Mouse (Mus musculus) MEL (cell line): Measurements from ENCODE around the gene Pan2. TPM values are rescaled to one million over a fixed set of nuclear protein-coding genes. Genes with fewer than 3 reads are reported as not detected.

ENCODE experiments used
- DNase-seq: peaks from one replicate; pipeline ENCODE4 v3.0.0; 2011; ENCODE audit warnings: low read depth, low spot score
- H3K27ac ChIP-seq: 2 replicates; pipeline ENCODE4 v1.5.1; 2012; ENCODE audit warnings: low read depth, mild to moderate bottlenecking, control low read depth, low read length, moderate library complexity; ENCODE audit not compliant: control insufficient read depth
- H3K27me3 ChIP-seq, 2 experiments: fragments of 150-350 bp in 1 of 2; sonication (generic) in 1 of 2; 2 replicates each; pipeline ENCODE4 v1.6.1; 2012; ENCODE audit warnings: low read length in 2 of 2, mild to moderate bottlenecking in 2 of 2, improper control_type of control experiment in 1 of 2, moderate library complexity in 1 of 2; ENCODE audit not compliant: insufficient read depth in 2 of 2, control insufficient read depth in 1 of 2
- H3K36me3 ChIP-seq, 2 experiments: 2 replicates each; pipeline ENCODE4 v1.6.1; 2012 to 2014; ENCODE audit warnings: low read length in 2 of 2, improper control_type of control experiment in 1 of 2, inconsistent platforms in 1 of 2, mild to moderate bottlenecking in 1 of 2; ENCODE audit not compliant: insufficient read depth in 2 of 2, control insufficient read depth in 1 of 2
- H3K4me1 ChIP-seq, 2 experiments: fragments of 150-350 bp in 1 of 2; sonication (generic) in 1 of 2; 2 replicates each; pipeline ENCODE4 v1.6.1; 2012; ENCODE audit warnings: low read length in 2 of 2, improper control_type of control experiment in 1 of 2, mild to moderate bottlenecking in 1 of 2; ENCODE audit not compliant: insufficient read depth in 2 of 2, control insufficient read depth in 1 of 2
- H3K4me3 ChIP-seq, 2 experiments: fragments of 150-350 bp in 1 of 2; sonication (generic) in 1 of 2; 2 replicates each; pipeline ENCODE4 v1.5.1; 2012; ENCODE audit warnings: low read depth in 2 of 2, low read length in 2 of 2, mild to moderate bottlenecking in 2 of 2, moderate library complexity in 2 of 2, control low read depth in 1 of 2, improper control_type of control experiment in 1 of 2; ENCODE audit not compliant: control insufficient read depth in 1 of 2, insufficient read depth in 1 of 2
- H3K79me2 ChIP-seq: 2 replicates; pipeline ENCODE4 v1.6.1; 2012; ENCODE audit warnings: mild to moderate bottlenecking, low read length, moderate library complexity; ENCODE audit not compliant: control insufficient read depth, poor library complexity, insufficient read depth
- H3K9ac ChIP-seq: 2 replicates; pipeline ENCODE4 v1.6.1; 2012; ENCODE audit warnings: low read depth, mild to moderate bottlenecking, control low read depth, low read length, moderate library complexity; ENCODE audit not compliant: control insufficient read depth, poor library complexity, severe bottlenecking
- H3K9me3 ChIP-seq: fragments of 150-350 bp; sonication (generic); replicated peaks from 2 replicates; pipeline ENCODE4 v1.6.1; 2012; ENCODE audit warnings: mild to moderate bottlenecking, low read length, improper control_type of control experiment, moderate library complexity; ENCODE audit not compliant: insufficient read depth
- CHD1 ChIP-seq: IDR thresholded peaks from 2 replicates; pipeline ENCODE4 v1.6.1; 2012; ENCODE audit warnings: low read depth, mild to moderate bottlenecking, inconsistent platforms, low read length, improper control_type of control experiment
- CTCF ChIP-seq, 3 experiments: IDR thresholded peaks in 2 of 3; conservative IDR thresholded peaks in 1 of 3; 2 replicates each; pipeline ENCODE4 v1.5.1; 2011 to 2012; ENCODE audit warnings: low read length in 3 of 3, low read depth in 2 of 3, mild to moderate bottlenecking in 2 of 3, improper control_type of control experiment in 1 of 3, inconsistent platforms in 1 of 3, mixed read lengths in 1 of 3, moderate library complexity in 1 of 3; ENCODE audit not compliant: control insufficient read depth in 1 of 3, insufficient read depth in 1 of 3, poor library complexity in 1 of 3, severe bottlenecking in 1 of 3
- ETS1 ChIP-seq: IDR thresholded peaks from 2 replicates; pipeline ENCODE4 v1.6.1; 2012; ENCODE audit warnings: low read depth, mild to moderate bottlenecking, inconsistent platforms, low read length, improper control_type of control experiment, moderate library complexity
- GABPA ChIP-seq: IDR thresholded peaks from 2 replicates; pipeline ENCODE4 v1.6.1; 2012; ENCODE audit warnings: low read depth, mild to moderate bottlenecking, inconsistent platforms, low read length, improper control_type of control experiment, moderate library complexity
- GATA1 ChIP-seq: IDR thresholded peaks from 2 replicates; pipeline ENCODE4 v1.6.1; 2011; ENCODE audit warnings: low read depth, low read length, improper control_type of control experiment
- HCFC1 ChIP-seq: IDR thresholded peaks from 2 replicates; pipeline ENCODE4 v1.6.1; 2012; ENCODE audit warnings: low read depth, mild to moderate bottlenecking, inconsistent platforms, low read length, improper control_type of control experiment, moderate library complexity
- KAT2A ChIP-seq: conservative IDR thresholded peaks from 2 replicates; pipeline ENCODE4 v1.6.1; 2012; ENCODE audit warnings: low read depth, low read length, improper control_type of control experiment, inconsistent platforms
- MAX ChIP-seq: IDR thresholded peaks from 2 replicates; pipeline ENCODE4 v1.6.1; 2011; ENCODE audit warnings: low read length, improper control_type of control experiment
- MYC ChIP-seq: IDR thresholded peaks from 2 replicates; pipeline ENCODE4 v1.6.1; 2011; ENCODE audit warnings: low read depth, mild to moderate bottlenecking, low read length, improper control_type of control experiment, moderate library complexity
- NELFE ChIP-seq: IDR thresholded peaks from 2 replicates; pipeline ENCODE4 v1.6.1; 2011; ENCODE audit warnings: low read depth, low read length, improper control_type of control experiment
- POLR2A ChIP-seq, 2 experiments: IDR thresholded peaks; 2 replicates each; pipeline ENCODE4 v1.6.1; 2011 to 2012; ENCODE audit warnings: low read length in 2 of 2, mild to moderate bottlenecking in 2 of 2, control low read depth in 1 of 2, improper control_type of control experiment in 1 of 2, low read depth in 1 of 2, moderate library complexity in 1 of 2; ENCODE audit not compliant: control insufficient read depth in 1 of 2, insufficient read depth in 1 of 2, poor library complexity in 1 of 2
- POLR2AphosphoS2 ChIP-seq: IDR thresholded peaks from 2 replicates; pipeline ENCODE4 v1.6.1; 2011; ENCODE audit warnings: low read length, improper control_type of control experiment
- POLR2AphosphoS5 ChIP-seq: IDR thresholded peaks from 2 replicates; pipeline ENCODE4 v1.6.1; 2012; ENCODE audit warnings: low read depth, borderline replicate concordance, mild to moderate bottlenecking, inconsistent platforms, low read length, moderate library complexity, mixed read lengths
- RAD21 ChIP-seq: IDR thresholded peaks from 2 replicates; pipeline ENCODE4 v1.6.1; 2011; ENCODE audit warnings: mild to moderate bottlenecking, low read depth, low read length, improper control_type of control experiment
- SMC3 ChIP-seq: IDR thresholded peaks from 2 replicates; pipeline ENCODE4 v1.6.1; 2011; ENCODE audit warnings: low read depth, low read length, improper control_type of control experiment
- TAL1 ChIP-seq: IDR thresholded peaks from 2 replicates; pipeline ENCODE4 v1.6.1; 2012; ENCODE audit warnings: mild to moderate bottlenecking, inconsistent platforms, low read length, moderate library complexity, mixed read lengths
- TCF12 ChIP-seq: IDR thresholded peaks from 2 replicates; pipeline ENCODE4 v1.6.1; 2014; ENCODE audit warnings: low read depth, mild to moderate bottlenecking, inconsistent platforms, low read length, improper control_type of control experiment, moderate library complexity
- USF1 ChIP-seq: IDR thresholded peaks from 2 replicates; pipeline ENCODE4 v1.6.1; 2014; ENCODE audit warnings: low read depth, mild to moderate bottlenecking, inconsistent platforms, low read length, improper control_type of control experiment, moderate library complexity
- ZC3H11A ChIP-seq: IDR thresholded peaks from 2 replicates; pipeline ENCODE4 v1.6.1; 2012; ENCODE audit warnings: low read depth, mild to moderate bottlenecking, inconsistent platforms, low read length, improper control_type of control experiment
- polyA plus RNA-seq, 2 experiments: library from polyadenylated mRNA; stranded (reverse) in 1 of 2; unstranded in 1 of 2; fragments of >175 nt in 1 of 2; fragments of >200 nt in 1 of 2; gene quantifications; 2 replicates each; pipeline versions ENCODE4 v1.2.1 to v1.2.4; 2012; ENCODE audit warnings: low replicate concordance in 2 of 2, low read depth in 1 of 2; ENCODE audit not compliant: insufficient read length in 2 of 2, insufficient read depth in 1 of 2, missing spikeins in 1 of 2
- total RNA-seq: library from RNA; depleted of rRNA; stranded (reverse); fragments of 300-350 nt; gene quantifications from 2 replicates; pipeline ENCODE4 v1.2.3, GENCODE M21; 2012

Gene Pan2
- total and polyA plus RNA-seq, 3 experiments: 6.8 to 28.6 TPM; not detected in 1

GRCm38 (mm10) chr10:128303126-128304021 is at the start of gene Pan2 (continued):
- no peak for TF ChIP-seq TAL1
- TF ChIP-seq MAX: peak; percentile 75; the same call in 1 of the 2 replicates
- TF ChIP-seq ETS1: peak; percentile 45; the same call in 1 of the 2 replicates
- no peak for TF ChIP-seq SMC3
- no peak for TF ChIP-seq ZC3H11A
- peak; percentile 74 to 93; a peak in 3 of 4 replicates for TF ChIP-seq POLR2A (IDR thresholded peaks at IDR 0.05; ENCODE audit: control insufficient read depth in 1 of 2, insufficient read depth in 1 of 2, low read depth in 1 of 2, low read length in 2 of 2, poor library complexity in 1 of 2)

GRCm38 (mm10) chr10:128253677-128254255 is 49.4 kb upstream of the Pan2 start, which contains the start of gene Apon:
Apon (plus strand) TSS chr10:128254096.
- Histone ChIP-seq H3K9ac (no peak within 1 kb of the TSS), H3K4me3 (no peak within 1 kb of the TSS), H3K9me3 (no peaks in the 10 kb centered on the region), H3K27ac (no peak within 1 kb of the TSS), H3K79me2 (no peaks in the 10 kb centered on the region), H3K4me1 (peaks cover 0 to 2% of the 10 kb centered on the region in 2 experiments; a peak in 1 of 4 replicates), H3K27me3 (no peaks in the 10 kb centered on the region), H3K36me3 (peaks cover 0 to 5% of the 10 kb centered on the region in 2 experiments; a peak in 3 of 4 replicates)
- TF ChIP-seq POLR2AphosphoS2 (no peak), POLR2AphosphoS5 (no peak), NELFE (no peak), POLR2A (IDR thresholded peaks at IDR 0.05; ENCODE audit: control insufficient read depth in 1 of 2, insufficient read depth in 1 of 2, low read depth in 1 of 2, low read length in 2 of 2, poor library complexity in 1 of 2) (no peak), GATA1 (no peak), KAT2A (no peak), CTCF (IDR thresholded peaks at IDR 0.05 in 2 of 3, conservative IDR thresholded peaks at IDR 0.05 in 1 of 3; ENCODE audit: control insufficient read depth in 1 of 3, insufficient read depth in 1 of 3, low read depth in 2 of 3, low read length in 3 of 3, poor library complexity in 1 of 3, severe bottlenecking in 1 of 3) (no peak), GABPA (no peak), MYC (no peak), USF1 (no peak)
- no peak for DNase-seq

DNA sequence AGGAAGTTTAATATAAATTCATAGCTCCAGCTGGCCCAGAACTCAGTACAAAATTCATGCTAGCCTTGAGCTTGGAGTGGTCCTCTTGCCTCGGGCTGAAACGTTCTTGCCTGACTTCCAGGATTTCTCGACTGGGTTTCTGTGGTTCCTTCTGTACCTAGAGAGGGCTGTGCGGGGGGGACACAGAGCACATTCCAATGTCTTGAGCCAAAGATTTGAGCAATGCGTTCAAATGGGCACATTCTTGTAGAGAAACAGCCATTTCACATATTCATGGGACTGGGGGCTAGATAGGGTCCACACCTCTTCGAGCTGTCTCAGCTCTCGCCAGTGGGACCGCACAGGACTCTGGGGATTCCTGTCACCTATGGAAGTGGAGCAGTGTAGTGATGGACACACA is 47.2 kb upstream of the Pan2 start:
- Histone ChIP-seq H3K4me3 (no peak overlapping the region), H3K9ac (no peak overlapping the region), H3K4me1 (peaks cover 0 to 8% of the 10 kb centered on the region in 2 experiments; a peak in 3 of 4 replicates), H3K27me3 (no peaks in the 10 kb centered on the region), H3K9me3 (no peaks in the 10 kb centered on the region), H3K27ac (no peak overlapping the region), H3K36me3 (peaks cover 0 to 2% of the 10 kb centered on the region in 2 experiments), H3K79me2 (no peaks in the 10 kb centered on the region)
- DNase-seq: no peak
- TF ChIP-seq SMC3 (no peak), RAD21 (no peak), NELFE (no peak), CHD1 (no peak), ETS1 (no peak), HCFC1 (no peak), USF1 (no peak), TCF12 (no peak), KAT2A (no peak), GABPA (no peak)
